In genomic region chr3:15158926-15159325, GRCm38 (mm10) we compare ENCODE assay signal across 21 mouse cellular contexts.
A peak's percentile ranks its signal among the peaks of the same experiment; 100 is the strongest.
DNase-seq lines count a peak whose midpoint lies in the region; ATAC-seq lines count a peak whose summit lies in the region.
"Had no signal": no experiment of that assay in that cellular context is flagged by ENCODE, and none has a peak within 500 bp of the region (broad histone marks: within the 10 kb centered on the region; RNA-seq: fewer than 3 reads in every experiment).

No protein-coding gene starts in this region.

- 88% methylated on average over 8 of the region's 8 CpGs for WGBS in kidney, embryonic 14.5 days

- no peaks in the 10 kb centered on the region for H3K27me3 ChIP-seq in kidney, embryonic 14.5 days (ENCODE audit: control insufficient read depth, insufficient read depth, low read length)
- H3K27me3 ChIP-seq: embryonic facial prominence, embryonic 15.5 days; forebrain, embryonic 15.5 days; limb, embryonic 12.5 days; liver, embryonic 12.5 days; midbrain, embryonic 12.5 days had no signal

- no peak overlapping the region for H3K9ac ChIP-seq in kidney, embryonic 14.5 days (ENCODE audit: low read depth, low read length)
- H3K9ac ChIP-seq: embryonic facial prominence, embryonic 15.5 days; forebrain, embryonic 15.5 days; limb, embryonic 12.5 days; liver, embryonic 12.5 days; midbrain, embryonic 12.5 days had no signal

- no peaks in the 10 kb centered on the region for H3K9me3 ChIP-seq in kidney, embryonic 14.5 days (ENCODE audit: control insufficient read depth, low read length)
- H3K9me3 ChIP-seq: embryonic facial prominence, embryonic 15.5 days; forebrain, embryonic 15.5 days; limb, embryonic 12.5 days; liver, embryonic 12.5 days; midbrain, embryonic 12.5 days had no signal

- no peak overlapping the region for H3K4me2 ChIP-seq in kidney, embryonic 14.5 days (replicated peaks; ENCODE audit: low read depth, low read length)
- H3K4me2 ChIP-seq: embryonic facial prominence, embryonic 15.5 days; forebrain, embryonic 15.5 days; heart, embryonic 11.5 days; limb, embryonic 12.5 days; liver, embryonic 12.5 days; midbrain, embryonic 12.5 days had no signal

- no peak for ATAC-seq in kidney, embryonic 14.5 days (ENCODE audit: low FRiP score, low TSS enrichment)
- ATAC-seq: CD4-positive, CD25-positive, alpha-beta regulatory T cell, adult 4 months; forebrain, embryonic 15.5 days; liver, embryonic 12.5 days had no signal

- peak; percentile 31 for DNase-seq in kidney, adult 11 months
- peak; percentile 58 for DNase-seq in R1 (ENCODE audit: low read depth, low spot score)
- DNase-seq in adrenal gland, postnatal 14 days = peak; percentile 57
- DNase-seq in kidney, postnatal 14 days = peak; percentile 22
- no peak for DNase-seq in ovary, adult 18-20 months (ENCODE audit: low spot score)
- DNase-seq in thymus, postnatal 4 days = no peak
- DNase-seq: cerebellum, adult 9-11 months; heart, postnatal 14 days; lung, adult 18-20 months; right cerebral cortex, postnatal 14 days; thymus, adult 2 months had no signal

- no peaks in the 10 kb centered on the region for H3K36me3 ChIP-seq in kidney, embryonic 14.5 days (ENCODE audit: control insufficient read depth, insufficient read depth, low read length)
- H3K36me3 ChIP-seq: embryonic facial prominence, embryonic 15.5 days; forebrain, embryonic 15.5 days; limb, embryonic 12.5 days; liver, embryonic 12.5 days; midbrain, embryonic 12.5 days had no signal

- H3K4me3 ChIP-seq in kidney, embryonic 14.5 days (ENCODE audit: low read length) = no peak overlapping the region
- H3K4me3 ChIP-seq: embryonic facial prominence, embryonic 15.5 days; forebrain, embryonic 15.5 days; layer of hippocampus, adult 2 months; limb, embryonic 12.5 days; liver, embryonic 12.5 days; midbrain, embryonic 12.5 days had no signal

- no peaks in the 10 kb centered on the region for H3K4me1 ChIP-seq in kidney, embryonic 14.5 days (ENCODE audit: control insufficient read depth, insufficient read depth, low read length)
- H3K4me1 ChIP-seq: embryonic facial prominence, embryonic 15.5 days; forebrain, embryonic 15.5 days; limb, embryonic 12.5 days; liver, embryonic 12.5 days; midbrain, embryonic 12.5 days had no signal

- no peak overlapping the region for H3K27ac ChIP-seq in kidney, embryonic 14.5 days (ENCODE audit: low read depth, low read length)
- H3K27ac ChIP-seq: embryonic facial prominence, embryonic 15.5 days; forebrain, embryonic 15.5 days; layer of hippocampus, adult 2 months; limb, embryonic 12.5 days; liver, embryonic 12.5 days; midbrain, embryonic 12.5 days; stomach, postnatal 0 days had no signal

Comparison
In these comparisons a context has a peak if more than half of its experiments do, and no peak if none do; other contexts are left out.
1. DNase-seq: peak in kidney, adult 11 months (single experiment), R1 (single experiment), adrenal gland, postnatal 14 days (single experiment) and kidney, postnatal 14 days (single experiment); none in ovary, adult 18-20 months (single experiment) and thymus, postnatal 4 days (single experiment).